Mouse (Mus musculus): Measurements from ENCODE around the gene Phldb2. TPM values are rescaled to one million over a fixed set of nuclear protein-coding genes. Genes with fewer than 3 reads are reported as not detected.

Phldb2 gene
- total and polyA plus RNA-seq, 3 experiments, result 0.04 TPM; not detected in 2

DNA sequence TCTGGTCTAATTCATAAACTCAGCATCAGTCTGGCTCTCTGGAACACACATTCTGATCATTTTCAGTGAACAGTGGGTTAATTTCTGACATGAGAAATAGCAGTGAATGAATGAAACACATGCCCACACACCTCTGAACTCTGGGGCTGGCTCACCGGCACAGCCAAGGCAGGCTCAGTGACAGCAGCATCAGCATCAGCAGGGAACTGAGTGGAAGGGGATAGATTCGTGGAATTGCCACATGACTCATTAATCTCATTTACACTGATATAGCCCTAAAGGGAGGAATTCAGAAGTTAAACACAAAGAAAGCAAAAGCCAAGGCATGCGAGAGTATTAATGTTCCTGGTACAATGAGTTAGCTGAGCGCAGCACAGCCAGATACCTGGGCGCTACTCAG, 178.6 kb downstream of the Phldb2 start:
- Histone ChIP-seq H3K4me3 (replicated peaks in 1 of 3; ENCODE audit: low read depth in 2 of 3, low read length in 2 of 3, poor library complexity in 1 of 3) (no peak overlapping the region), H3K9ac (ENCODE audit: insufficient read depth, low read depth) (no peak overlapping the region), H3K27ac (ENCODE audit: insufficient read depth, low read depth) (no peak overlapping the region), H3K4me1 (ENCODE audit: control insufficient read depth in 1 of 2, insufficient read depth in 2 of 2) (no peaks in the 10 kb centered on the region), H3K79me2 (replicated peaks; ENCODE audit: control insufficient read depth, extremely low read depth, insufficient read depth, poor library complexity, severe bottlenecking) (no peaks in the 10 kb centered on the region), H3K4me2 (ENCODE audit: insufficient read depth, low read depth, poor library complexity, severe bottlenecking) (no peak overlapping the region), H3K9me3 (replicated peaks; ENCODE audit: low read length) (no peaks in the 10 kb centered on the region), H3K27me3 (replicated peaks) (no peaks in the 10 kb centered on the region), H3K36me3 (replicated peaks in 1 of 2; ENCODE audit: control insufficient read depth in 1 of 2, insufficient read depth in 1 of 2, low read length in 1 of 2) (no peaks in the 10 kb centered on the region)
- no peak for DNase-seq (ENCODE audit: extremely low read depth)
- dilution Hi-C loops (cut with MboI; ENCODE audit: extremely low pct_ligation_motif_present, extremely low pct_unique_long_range_greater_than_20kb, low sequenced_read_pairs), result no loop called here
- in situ Hi-C loops (cut with MboI; ENCODE audit: low pct_ligation_motif_present, low pct_unique_long_range_greater_than_20kb, low sequenced_read_pairs), result no loop called here
- TF ChIP-seq ZMIZ1 (IDR thresholded peaks at IDR 0.05; ENCODE audit: low read depth, low read length), result no peak
- TF ChIP-seq ZKSCAN1 (IDR thresholded peaks at IDR 0.05; ENCODE audit: borderline replicate concordance, low read depth, low read length), result no peak
- TF ChIP-seq EP300 (IDR thresholded peaks at IDR 0.05; ENCODE audit: low read length), result no peak
- no peak for TF ChIP-seq SIN3A (IDR thresholded peaks at IDR 0.05; ENCODE audit: low read length)
- TF ChIP-seq MAFK (IDR thresholded peaks at IDR 0.05; ENCODE audit: insufficient replicate concordance, low read length), result no peak
- no peak for TF ChIP-seq MAX (IDR thresholded peaks at IDR 0.05; ENCODE audit: low read length)
- no peak for TF ChIP-seq POLR2A (IDR thresholded peaks at IDR 0.05; ENCODE audit: low read depth, low read length)
- TF ChIP-seq TCF12 (IDR thresholded peaks at IDR 0.05; ENCODE audit: low read depth, low read length), result no peak
- TF ChIP-seq MEF2A (IDR thresholded peaks at IDR 0.05; ENCODE audit: borderline replicate concordance, low read depth, low read length), result no peak
- no peak for TF ChIP-seq ELF1 (IDR thresholded peaks at IDR 0.05; ENCODE audit: low read depth, low read length)
- no peak for TF ChIP-seq KAT2A (IDR thresholded peaks at IDR 0.05; ENCODE audit: insufficient replicate concordance, low read length)
- TF ChIP-seq JUN (IDR thresholded peaks at IDR 0.05; ENCODE audit: insufficient read depth, low read depth, low read length), result no peak
- TF ChIP-seq SMC3 (IDR thresholded peaks at IDR 0.05; ENCODE audit: low read depth, low read length), result no peak
- TF ChIP-seq USF1 (IDR thresholded peaks at IDR 0.05; ENCODE audit: low read depth, low read length), result no peak
- no peak for TF ChIP-seq CTCF (conservative IDR thresholded peaks at IDR 0.05 in 1 of 2, IDR thresholded peaks at IDR 0.05 in 1 of 2; ENCODE audit: low read depth in 2 of 2, low read length in 2 of 2)
- TF ChIP-seq UBTF (IDR thresholded peaks at IDR 0.05; ENCODE audit: low read depth, low read length), result no peak
- no peak for TF ChIP-seq ZNF384 (IDR thresholded peaks at IDR 0.05; ENCODE audit: low read depth, low read length)

DNA sequence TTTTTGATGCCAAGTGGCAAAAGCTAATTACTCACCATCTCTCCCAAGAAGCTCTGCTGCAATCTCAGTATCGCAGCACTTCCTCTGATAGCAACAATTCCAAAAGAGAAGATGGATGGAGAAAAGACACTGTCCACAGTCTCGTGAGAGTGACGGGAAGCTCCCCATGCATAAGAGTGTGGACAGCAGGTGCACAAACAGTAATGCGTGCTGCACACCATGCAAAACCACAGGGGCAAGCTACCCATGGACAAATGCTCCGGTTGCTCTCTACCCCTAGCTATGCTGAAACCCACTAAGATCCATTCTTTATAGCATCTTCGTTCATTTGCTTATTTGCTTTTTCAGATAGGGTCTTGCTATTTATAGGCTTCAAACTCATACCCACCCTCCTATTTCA, 182.5 kb downstream of the Phldb2 start:
- Histone ChIP-seq H3K79me2 (replicated peaks; ENCODE audit: control insufficient read depth, extremely low read depth, insufficient read depth, poor library complexity, severe bottlenecking) (no peaks in the 10 kb centered on the region), H3K4me1 (ENCODE audit: control insufficient read depth in 1 of 2, insufficient read depth in 2 of 2) (no peaks in the 10 kb centered on the region), H3K4me2 (ENCODE audit: insufficient read depth, low read depth, poor library complexity, severe bottlenecking) (no peak overlapping the region), H3K4me3 (replicated peaks in 1 of 3; ENCODE audit: low read depth in 2 of 3, low read length in 2 of 3, poor library complexity in 1 of 3) (no peak overlapping the region), H3K36me3 (replicated peaks in 1 of 2; ENCODE audit: control insufficient read depth in 1 of 2, insufficient read depth in 1 of 2, low read length in 1 of 2) (no peaks in the 10 kb centered on the region), H3K9ac (ENCODE audit: insufficient read depth, low read depth) (no peak overlapping the region), H3K27me3 (replicated peaks) (no peaks in the 10 kb centered on the region), H3K27ac (ENCODE audit: insufficient read depth, low read depth) (no peak overlapping the region), H3K9me3 (replicated peaks; ENCODE audit: low read length) (no peaks in the 10 kb centered on the region)
- dilution Hi-C loops (cut with MboI; ENCODE audit: extremely low pct_ligation_motif_present, extremely low pct_unique_long_range_greater_than_20kb, low sequenced_read_pairs), result no loop called here
- TF ChIP-seq PAX5 (IDR thresholded peaks at IDR 0.05; ENCODE audit: low read length), result no peak
- no peak for TF ChIP-seq USF2 (conservative IDR thresholded peaks at IDR 0.05; ENCODE audit: low read depth, low read length)
- TF ChIP-seq HCFC1 (IDR thresholded peaks at IDR 0.05; ENCODE audit: low read depth, low read length), result no peak
- no peak for TF ChIP-seq JUND (conservative IDR thresholded peaks at IDR 0.05; ENCODE audit: low read depth, low read length)
- no peak for TF ChIP-seq TCF12 (IDR thresholded peaks at IDR 0.05; ENCODE audit: low read depth, low read length)
- no peak for TF ChIP-seq IRF4 (IDR thresholded peaks at IDR 0.05; ENCODE audit: low read depth, low read length)
- no peak for TF ChIP-seq CTCF (conservative IDR thresholded peaks at IDR 0.05 in 1 of 2, IDR thresholded peaks at IDR 0.05 in 1 of 2; ENCODE audit: low read depth in 2 of 2, low read length in 2 of 2)
- TF ChIP-seq BHLHE40 (IDR thresholded peaks at IDR 0.05; ENCODE audit: low read depth, low read length), result no peak
- no peak for TF ChIP-seq POLR2A (IDR thresholded peaks at IDR 0.05; ENCODE audit: low read depth, low read length)
- TF ChIP-seq TBP (conservative IDR thresholded peaks at IDR 0.05; ENCODE audit: low read depth, low read length), result no peak
- no peak for TF ChIP-seq MXI1 (IDR thresholded peaks at IDR 0.05; ENCODE audit: low read depth, low read length)
- TF ChIP-seq SIN3A (IDR thresholded peaks at IDR 0.05; ENCODE audit: low read length), result no peak
- in situ Hi-C loops (cut with MboI; ENCODE audit: low pct_ligation_motif_present, low pct_unique_long_range_greater_than_20kb, low sequenced_read_pairs), result no loop called here
- DNase-seq (ENCODE audit: extremely low read depth), result no peak
